Mouse (Mus musculus) forebrain, embryonic 12.5 days (tissue): ENCODE data around the gene Os9. TPM values are rescaled to one million over a fixed set of nuclear protein-coding genes. Genes with fewer than 3 reads are reported as not detected.

Source experiments
- ATAC-seq: fragments of 200-750 bp; cut with Nextera tagmentation; 2 replicates; pipeline ENCODE4 v1.8.0; 2017; ENCODE audit warnings: moderate TSS enrichment; ENCODE audit not compliant: low FRiP score
- H3K27ac ChIP-seq: fragments of 300-500 bp; sonication (generic); 2 replicates; pipeline ENCODE4 v1.5.1; 2016; ENCODE audit warnings: mild to moderate bottlenecking
- H3K27me3 ChIP-seq: fragments of 300-500 bp; sonication (generic); 2 replicates; pipeline ENCODE4 v1.6.1; 2016; ENCODE audit warnings: mild to moderate bottlenecking
- H3K36me3 ChIP-seq: fragments of 300-500 bp; sonication (generic); replicated peaks from 2 replicates; pipeline ENCODE4 v1.6.1; 2016; ENCODE audit warnings: mild to moderate bottlenecking
- H3K4me1 ChIP-seq: fragments of 300-500 bp; sonication (generic); 2 replicates; pipeline ENCODE4 v1.6.1; 2016
- H3K4me2 ChIP-seq: fragments of 300-500 bp; sonication (generic); 2 replicates; pipeline ENCODE4 v1.6.1; 2016; ENCODE audit warnings: mild to moderate bottlenecking, moderate library complexity
- H3K4me3 ChIP-seq: fragments of 300-500 bp; sonication (generic); replicated peaks from 2 replicates; pipeline ENCODE4 v1.5.1; 2016; ENCODE audit warnings: mild to moderate bottlenecking
- H3K9ac ChIP-seq: fragments of 300-500 bp; sonication (generic); 2 replicates; pipeline ENCODE4 v1.6.1; 2016; ENCODE audit warnings: mild to moderate bottlenecking
- H3K9me3 ChIP-seq: fragments of 300-500 bp; sonication (generic); 2 replicates; pipeline ENCODE4 v1.6.1; 2016
- WGBS: fragments of 180-500 bp; shearing (Covaris S2); methylation state at CpG from one replicate; pipeline ENCODE4 v1.1.7; 2016; 5-methylcytosine and 5-hydroxymethylcytosine counted together
- polyA plus RNA-seq: library from polyadenylated mRNA; unstranded; fragments of >200 nt; fragmentation: Nextera tagmentation; extraction: Ambion mirVana; gene quantifications from 2 replicates; pipeline ENCODE4 v1.2.1, GENCODE M21; 2016

The Os9 gene
- polyA plus RNA-seq, 1 experiment from 2014 or later = 86.1 TPM

GRCm38 (mm10) chr10:127125210-127126001 lies 4.5 kb upstream of the Os9 start:
- Histone ChIP-seq H3K4me3 (no peak overlapping the region), H3K9me3 (no peaks in the 10 kb centered on the region), H3K9ac (no peak overlapping the region), H3K4me1 (peaks cover 9% of the 10 kb centered on the region), H3K27me3 (peaks cover 3% of the 10 kb centered on the region; the same call in 1 of the 2 replicates), H3K27ac (no peak overlapping the region), H3K4me2 (no peak overlapping the region), H3K36me3 (no peaks in the 10 kb centered on the region)
- WGBS = 77% methylated on average over 9 of the region's 9 CpGs
- ATAC-seq = no peak

GRCm38 (mm10) chr10:127123436-127123805 lies 2.5 kb upstream of the Os9 start:
- Histone ChIP-seq H3K4me1 (peaks cover 16% of the 10 kb centered on the region), H3K27me3 (peaks cover 3% of the 10 kb centered on the region; the same call in 1 of the 2 replicates), H3K9ac (peak overlapping the region; percentile 22; the same call in 1 of the 2 replicates), H3K4me2 (peak overlapping the region; percentile 58), H3K4me3 (peak overlapping the region; percentile 29), H3K27ac (peak overlapping the region; percentile 69), H3K36me3 (peaks cover 11% of the 10 kb centered on the region), H3K9me3 (no peaks in the 10 kb centered on the region)
- WGBS = 8% methylated on average over 4 of the region's 4 CpGs
- no peak for ATAC-seq

GRCm38 (mm10) chr10:127122784-127123435 lies 2.0 kb upstream of the Os9 start:
- H3K27ac ChIP-seq = peak overlapping the region; percentile 69
- no peaks in the 10 kb centered on the region for H3K9me3 ChIP-seq
- H3K9ac ChIP-seq = peak overlapping the region; percentile 22; the same call in 1 of the 2 replicates
- H3K4me2 ChIP-seq = peak overlapping the region; percentile 58
- peak overlapping the region; percentile 29 for H3K4me3 ChIP-seq
- peaks cover 3% of the 10 kb centered on the region; the same call in 1 of the 2 replicates for H3K27me3 ChIP-seq
- H3K4me1 ChIP-seq = peaks cover 16% of the 10 kb centered on the region
- peak; percentile 12; the same call in 1 of the 2 replicates for ATAC-seq
- 7% methylated on average over 13 of the region's 13 CpGs for WGBS
- peaks cover 16% of the 10 kb centered on the region for H3K36me3 ChIP-seq

- peak overlapping the region; percentile 22 for H3K4me2 ChIP-seq
- H3K9me3 ChIP-seq = no peaks in the 10 kb centered on the region
- H3K4me3 ChIP-seq = no peak overlapping the region
- H3K27me3 ChIP-seq = peaks cover 3% of the 10 kb centered on the region; the same call in 1 of the 2 replicates
- no peak overlapping the region for H3K9ac ChIP-seq
- peaks cover 25% of the 10 kb centered on the region for H3K36me3 ChIP-seq
- no peak overlapping the region for H3K27ac ChIP-seq
- H3K4me1 ChIP-seq = peaks cover 16% of the 10 kb centered on the region
- ATAC-seq = no peak
- 88% methylated on average over 3 of the region's 3 CpGs for WGBS
Observed at GRCm38 (mm10) chr10:127122018-127122417, 1.1 kb upstream of the Os9 start.

GRCm38 (mm10) chr10:127120301-127121065 lies 448 bp downstream of the Os9 start:
- H3K4me3 ChIP-seq = peak overlapping the region; percentile 84
- H3K9ac ChIP-seq = peak overlapping the region; percentile 78
- H3K36me3 ChIP-seq = peaks cover 38% of the 10 kb centered on the region
- no peaks in the 10 kb centered on the region for H3K9me3 ChIP-seq
- H3K4me2 ChIP-seq = peak overlapping the region; percentile 90
- H3K27ac ChIP-seq = no peak overlapping the region
- H3K27me3 ChIP-seq = no peaks in the 10 kb centered on the region
- ATAC-seq = peak; percentile 47
- 2% methylated on average over 32 of the region's 34 CpGs for WGBS
- H3K4me1 ChIP-seq = peaks cover 16% of the 10 kb centered on the region

GRCm38 (mm10) chr10:127119229-127119628 lies 1.7 kb downstream of the Os9 start:
- Histone ChIP-seq H3K36me3 (peaks cover 42% of the 10 kb centered on the region), H3K9ac (no peak overlapping the region), H3K4me1 (peaks cover 16% of the 10 kb centered on the region), H3K9me3 (no peaks in the 10 kb centered on the region), H3K27me3 (no peaks in the 10 kb centered on the region), H3K4me3 (no peak overlapping the region), H3K27ac (no peak overlapping the region), H3K4me2 (no peak overlapping the region)
- WGBS = 92% methylated on average over 10 of the region's 10 CpGs
- ATAC-seq = no peak

DNA sequence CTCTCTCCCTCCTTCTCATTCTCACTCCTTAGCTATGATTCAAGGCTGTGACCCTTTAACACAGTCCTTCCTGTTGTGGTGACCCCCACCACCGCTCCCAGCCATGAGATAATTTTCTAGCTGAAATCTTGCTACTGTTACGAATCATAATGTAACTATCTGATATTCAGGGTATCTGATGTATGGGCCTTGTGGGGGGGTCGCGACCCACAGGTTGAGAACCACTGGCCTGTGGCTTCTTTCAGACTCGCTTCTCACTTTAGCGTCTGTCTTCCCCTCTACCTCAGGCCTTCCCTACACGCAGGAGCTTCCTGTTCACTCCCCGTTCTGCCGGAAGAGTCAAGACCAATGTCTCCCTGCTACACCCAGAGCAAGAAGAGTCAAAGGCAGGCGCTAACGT lies 2.5 kb downstream of the Os9 start:
- no peak for ATAC-seq
- Histone ChIP-seq H3K4me3 (no peak overlapping the region), H3K4me1 (peaks cover 16% of the 10 kb centered on the region), H3K4me2 (no peak overlapping the region), H3K27ac (no peak overlapping the region), H3K9ac (no peak overlapping the region), H3K9me3 (no peaks in the 10 kb centered on the region), H3K27me3 (no peaks in the 10 kb centered on the region), H3K36me3 (peaks cover 42% of the 10 kb centered on the region)
- 92% methylated on average over 11 of the region's 11 CpGs for WGBS

DNA sequence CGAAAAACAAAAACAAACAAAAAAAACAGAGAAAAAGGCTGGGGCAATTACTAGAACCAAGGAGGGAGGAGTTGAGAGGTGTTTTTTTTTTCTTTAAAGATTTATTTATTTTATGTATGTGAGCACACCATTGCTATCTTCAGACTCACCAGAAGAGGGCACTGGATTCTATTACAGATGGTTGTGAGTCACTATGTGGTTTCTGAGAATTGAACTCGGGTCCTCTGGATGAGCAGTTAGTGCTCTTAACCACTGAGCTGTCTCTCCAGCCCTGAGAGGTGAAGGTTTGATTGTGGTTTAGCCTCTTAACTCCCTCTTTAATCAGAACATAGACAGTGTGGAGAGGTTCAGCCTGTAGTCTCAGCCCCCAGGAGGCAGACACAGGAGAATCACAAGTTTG lies 5.9 kb downstream of the Os9 start:
- H3K36me3 ChIP-seq = peaks cover 48% of the 10 kb centered on the region
- WGBS = 85% methylated on average over 2 of the region's 2 CpGs

GRCm38 (mm10) chr10:127114408-127114807 lies 6.5 kb downstream of the Os9 start:
- Histone ChIP-seq H3K4me3 (no peak overlapping the region), H3K9ac (no peak overlapping the region), H3K27ac (no peak overlapping the region), H3K9me3 (no peaks in the 10 kb centered on the region), H3K27me3 (no peaks in the 10 kb centered on the region), H3K36me3 (peaks cover 47% of the 10 kb centered on the region), H3K4me1 (no peaks in the 10 kb centered on the region), H3K4me2 (no peak overlapping the region)
- WGBS = 94% methylated on average over 11 of the region's 11 CpGs
- no peak for ATAC-seq

More for the DNA sequence above, 5.9 kb downstream of the Os9 start:
- Histone ChIP-seq H3K4me1 (peaks cover 4% of the 10 kb centered on the region), H3K27ac (no peak overlapping the region), H3K27me3 (no peaks in the 10 kb centered on the region), H3K9me3 (no peaks in the 10 kb centered on the region), H3K4me3 (no peak overlapping the region), H3K4me2 (no peak overlapping the region), H3K9ac (no peak overlapping the region)
- ATAC-seq = no peak

GRCm38 (mm10) chr10:127111001-127111887 lies 9.7 kb downstream of the Os9 start:
- 88% methylated on average over 15 of the region's 15 CpGs for WGBS

DNA sequence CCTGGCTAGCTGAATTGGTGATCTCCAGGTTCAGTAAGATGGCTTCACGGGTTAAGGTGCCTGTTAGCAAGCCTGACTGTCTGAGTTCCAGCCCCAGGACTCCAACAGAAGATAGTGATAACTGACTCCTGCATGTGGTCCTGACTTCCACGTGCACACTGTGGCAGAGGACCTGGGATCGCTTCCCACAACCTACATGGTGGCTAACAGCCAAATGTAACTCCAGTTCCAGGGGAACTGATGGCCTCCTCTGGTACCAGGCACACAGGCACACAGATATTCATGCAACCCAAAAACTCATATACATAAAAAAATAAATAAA lies 12.7 kb downstream of the Os9 start:
- ATAC-seq = no peak
- Histone ChIP-seq H3K27me3 (no peaks in the 10 kb centered on the region), H3K27ac (no peak overlapping the region), H3K4me1 (no peaks in the 10 kb centered on the region), H3K9me3 (no peaks in the 10 kb centered on the region), H3K9ac (no peak overlapping the region), H3K4me3 (no peak overlapping the region), H3K4me2 (no peak overlapping the region), H3K36me3 (peaks cover 26% of the 10 kb centered on the region)
- 81% methylated on average over 3 of the region's 3 CpGs for WGBS

More at GRCm38 (mm10) chr10:127111001-127111887, 9.7 kb downstream of the Os9 start:
- H3K4me1 ChIP-seq = no peaks in the 10 kb centered on the region
- no peak overlapping the region for H3K4me3 ChIP-seq
- no peak overlapping the region for H3K4me2 ChIP-seq
- H3K9me3 ChIP-seq = no peaks in the 10 kb centered on the region
- no peak overlapping the region for H3K9ac ChIP-seq
- no peak for ATAC-seq
- peaks cover 32% of the 10 kb centered on the region for H3K36me3 ChIP-seq
- no peak overlapping the region for H3K27ac ChIP-seq
- no peaks in the 10 kb centered on the region for H3K27me3 ChIP-seq
